ENCODE assay signal across 23 mouse cellular contexts in genomic region chr14:47304814-47305405, GRCm38 (mm10). TPM values are rescaled to one million over a fixed set of nuclear protein-coding genes. Genes with fewer than 3 reads are reported as not detected.
DNase-seq lines count a peak whose midpoint lies in the region; ATAC-seq and TF ChIP-seq lines count a peak whose summit lies in the region.
"Had no signal": no experiment of that assay in that cellular context is flagged by ENCODE, and none has a peak within 500 bp of the region (broad histone marks: within the 10 kb centered on the region; RNA-seq: fewer than 3 reads in every experiment).

No protein-coding gene starts in this region.

- no peaks in the 10 kb centered on the region for H3K9me3 ChIP-seq in limb, embryonic 11.5 days (ENCODE audit: control insufficient read depth, low read length)
- H3K9me3 ChIP-seq in limb, embryonic 10.5 days (replicated peaks) = no peaks in the 10 kb centered on the region
- H3K9me3 ChIP-seq in MEL (replicated peaks; ENCODE audit: insufficient read depth, low read length) = no peaks in the 10 kb centered on the region
- no peaks in the 10 kb centered on the region for H3K9me3 ChIP-seq in midbrain, postnatal 0 days (ENCODE audit: low read length)
- H3K9me3 ChIP-seq: embryonic facial prominence, embryonic 15.5 days; forebrain, embryonic 15.5 days; G1E; heart, embryonic 13.5 days; hindbrain, embryonic 12.5 days had no signal

- H3K36me3 ChIP-seq in limb, embryonic 11.5 days (ENCODE audit: control insufficient read depth, insufficient read depth, low read length) = peaks cover 9% of the 10 kb centered on the region; the same call in 1 of the 2 replicates
- H3K36me3 ChIP-seq in limb, embryonic 10.5 days = peaks cover 89% of the 10 kb centered on the region
- peaks cover 5 to 25% of the 10 kb centered on the region in 2 experiments; a peak in 3 of 4 replicates for H3K36me3 ChIP-seq in MEL (ENCODE audit: control insufficient read depth in 1 of 2, insufficient read depth in 2 of 2, low read length in 2 of 2)
- peaks cover 4% of the 10 kb centered on the region; the same call in 1 of the 2 replicates for H3K36me3 ChIP-seq in midbrain, postnatal 0 days (ENCODE audit: insufficient read depth, low read length)

- H3K9ac ChIP-seq in limb, embryonic 11.5 days (ENCODE audit: low read length) = no peak overlapping the region
- H3K9ac ChIP-seq in MEL (ENCODE audit: control insufficient read depth, low read depth, low read length, poor library complexity, severe bottlenecking) = no peak overlapping the region
- no peak overlapping the region for H3K9ac ChIP-seq in midbrain, postnatal 0 days (replicated peaks; ENCODE audit: low read length, poor library complexity, severe bottlenecking)
- H3K9ac ChIP-seq: embryonic facial prominence, embryonic 15.5 days; forebrain, embryonic 15.5 days; heart, embryonic 13.5 days; hindbrain, embryonic 12.5 days had no signal

- peak; percentile 19 for DNase-seq in limb, embryonic 11.5 days (ENCODE audit: low spot score)
- no peak for DNase-seq in limb, embryonic 10.5 days (ENCODE audit: low spot score)
- DNase-seq in MEL (ENCODE audit: low read depth, low spot score) = peak; percentile 66
- no peak for DNase-seq in midbrain, postnatal 0 days (ENCODE audit: low spot score)
- no peak for DNase-seq in right cerebral cortex, postnatal 4 days
- DNase-seq: adrenal gland, postnatal 14 days; cerebellum, adult 18-20 months; cerebellum, adult 9-11 months; embryo, embryonic 11 days; gastrocnemius, postnatal 36 days; heart, adult 2 months; heart, postnatal 4 days had no signal

- H3K79me2 ChIP-seq in MEL (ENCODE audit: control insufficient read depth, insufficient read depth, low read length, poor library complexity) = peaks cover 67% of the 10 kb centered on the region

- no peak overlapping the region for H3K27ac ChIP-seq in limb, embryonic 11.5 days (replicated peaks; ENCODE audit: low read depth, low read length)
- no peak overlapping the region for H3K27ac ChIP-seq in limb, embryonic 10.5 days
- H3K27ac ChIP-seq in MEL (ENCODE audit: control insufficient read depth, low read depth, low read length) = no peak overlapping the region
- no peak overlapping the region for H3K27ac ChIP-seq in midbrain, postnatal 0 days (ENCODE audit: low read depth, low read length)
- H3K27ac ChIP-seq: embryonic facial prominence, embryonic 15.5 days; forebrain, embryonic 15.5 days; heart, adult 2 months; heart, embryonic 13.5 days; hindbrain, embryonic 12.5 days had no signal

- 92% methylated on average over 6 of the region's 6 CpGs for WGBS in limb, embryonic 11.5 days
- 97% methylated on average over 6 of the region's 6 CpGs for WGBS in limb, embryonic 10.5 days
- 92% methylated on average over 6 of the region's 6 CpGs for WGBS in midbrain, postnatal 0 days

- no peak for TF ChIP-seq CTCF in MEL (IDR thresholded peaks at IDR 0.05 in 2 of 3, conservative IDR thresholded peaks at IDR 0.05 in 1 of 3; ENCODE audit: control insufficient read depth in 1 of 3, insufficient read depth in 1 of 3, low read depth in 2 of 3, low read length in 3 of 3, poor library complexity in 1 of 3, severe bottlenecking in 1 of 3)
- no peak for TF ChIP-seq CTCF in midbrain, postnatal 0 days (IDR thresholded peaks at IDR 0.05)

- no peak for ATAC-seq in limb, embryonic 11.5 days (ENCODE audit: insufficient number of reproducible peaks, low FRiP score, low TSS enrichment, low read depth)
- ATAC-seq in common myeloid progenitor, adult 5-6 weeks (replicated peaks; ENCODE audit: low read depth, poor library complexity, severe bottlenecking) = peak; percentile 42; the same call in 1 of the 2 replicates
- ATAC-seq in midbrain, postnatal 0 days (ENCODE audit: low FRiP score) = no peak
- ATAC-seq: activated CD4-positive, CD25-positive, alpha-beta regulatory T cell, adult 4 months; forebrain, embryonic 15.5 days; hindbrain, embryonic 16.5 days; inflammation-experienced regulatory T-cells, adult 6 months; Patski had no signal

- H3K4me3 ChIP-seq in limb, embryonic 11.5 days (ENCODE audit: low read depth, low read length) = no peak overlapping the region
- H3K4me3 ChIP-seq in limb, embryonic 10.5 days = no peak overlapping the region
- no peak overlapping the region for H3K4me3 ChIP-seq in MEL (ENCODE audit: control insufficient read depth in 1 of 2, insufficient read depth in 1 of 2, low read depth in 2 of 2, low read length in 2 of 2)
- no peak overlapping the region for H3K4me3 ChIP-seq in midbrain, postnatal 0 days (ENCODE audit: low read depth, low read length)
- H3K4me3 ChIP-seq: embryonic facial prominence, embryonic 15.5 days; erythroblast, embryonic 14.5 days; forebrain, embryonic 15.5 days; heart, adult 2 months; heart, embryonic 13.5 days; hindbrain, embryonic 12.5 days had no signal

- TF ChIP-seq POLR2A in MEL (IDR thresholded peaks at IDR 0.05; ENCODE audit: control insufficient read depth in 1 of 2, insufficient read depth in 1 of 2, low read depth in 1 of 2, low read length in 2 of 2, poor library complexity in 1 of 2) = no peak

- H3K27me3 ChIP-seq in limb, embryonic 11.5 days (ENCODE audit: control insufficient read depth, insufficient read depth, low read length) = no peaks in the 10 kb centered on the region
- H3K27me3 ChIP-seq in limb, embryonic 10.5 days (ENCODE audit: low read depth, poor library complexity, severe bottlenecking) = no peaks in the 10 kb centered on the region
- H3K27me3 ChIP-seq in MEL (ENCODE audit: control insufficient read depth in 1 of 2, insufficient read depth in 2 of 2, low read length in 2 of 2) = no peaks in the 10 kb centered on the region
- no peaks in the 10 kb centered on the region for H3K27me3 ChIP-seq in midbrain, postnatal 0 days (ENCODE audit: insufficient read depth, low read length)
- H3K27me3 ChIP-seq: embryonic facial prominence, embryonic 15.5 days; forebrain, embryonic 15.5 days; heart, embryonic 13.5 days; hindbrain, embryonic 12.5 days; Patski had no signal

- TF ChIP-seq EP300 in MEL (IDR thresholded peaks at IDR 0.05; ENCODE audit: low read depth in 1 of 2, low read length in 2 of 2) = no peak; a peak in 2 of 4 replicates

- H3K4me1 ChIP-seq in limb, embryonic 11.5 days (ENCODE audit: control insufficient read depth, insufficient read depth, low read length) = no peaks in the 10 kb centered on the region
- H3K4me1 ChIP-seq in limb, embryonic 10.5 days = peaks cover 7% of the 10 kb centered on the region
- peaks cover 8% of the 10 kb centered on the region in 2 experiments; a peak in 3 of 4 replicates for H3K4me1 ChIP-seq in MEL (ENCODE audit: control insufficient read depth in 1 of 2, insufficient read depth in 2 of 2, low read length in 2 of 2)
- H3K4me1 ChIP-seq in midbrain, postnatal 0 days (ENCODE audit: insufficient read depth, low read length) = peaks cover under 1% of the 10 kb centered on the region; the same call in 1 of the 2 replicates

- no peak for TF ChIP-seq RAD21 in MEL (IDR thresholded peaks at IDR 0.05; ENCODE audit: low read depth, low read length)

- no peak overlapping the region for H3K4me2 ChIP-seq in limb, embryonic 11.5 days (ENCODE audit: low read depth, severe bottlenecking)
- H3K4me2 ChIP-seq in midbrain, postnatal 0 days (ENCODE audit: low read depth, low read length, poor library complexity, severe bottlenecking) = no peak overlapping the region
- H3K4me2 ChIP-seq: embryonic facial prominence, embryonic 15.5 days; forebrain, embryonic 15.5 days; heart, embryonic 13.5 days; hindbrain, embryonic 12.5 days had no signal

TF ChIP-seq in MEL, 35 proteins besides CTCF, POLR2A, EP300 and RAD21:
- peak; percentile 11; the same call in 1 of the 2 replicates for TF ChIP-seq RCOR1 (IDR thresholded peaks at IDR 0.05; ENCODE audit: low read depth, low read length)
- no peak for TF ChIP-seq KAT2A (conservative IDR thresholded peaks at IDR 0.05; ENCODE audit: low read depth, low read length)
- TF ChIP-seq GATA1 (IDR thresholded peaks at IDR 0.05; ENCODE audit: low read depth, low read length) = 0 out of 2 replicates have a peak, but pooled peaks have one; percentile 19
- peak; percentile 31; the same call in 1 of the 2 replicates for TF ChIP-seq SIN3A (IDR thresholded peaks at IDR 0.05; ENCODE audit: low read length)

RNA-seq across cellular contexts. Expression of gene Mapk1ip1l, which starts 6.8 kb away (rescaled TPM):
- polyA plus RNA-seq in limb, embryonic 11.5 days (2014; fragmentation: Nextera tagmentation; extraction: Ambion mirVana) = 127 and 136 TPM in 2 replicates
- polyA plus RNA-seq in limb, embryonic 10.5 days (2016; fragmentation: Nextera tagmentation; extraction: Ambion mirVana) = 136 and 141 TPM in 2 replicates
- 33.8 and 37.8 TPM in 2 replicates for total RNA-seq in MEL (2012; rRNA removed)
- polyA plus RNA-seq in MEL (2012; ENCODE audit: insufficient read depth in 1 of 2, insufficient read length in 2 of 2, low read depth in 1 of 2, low replicate concordance in 2 of 2, missing spikeins in 1 of 2) = 100 to 1,000 TPM in 1 of 2 experiments, 10 to 100 TPM in 1; 59.5 to 159 TPM
- total RNA-seq in common myeloid progenitor, adult 5-6 weeks (2017) = 81.1 and 99.3 TPM in 2 replicates
- total RNA-seq in midbrain, postnatal 0 days (2014; rRNA removed) = 51.0 and 57.6 TPM in 2 replicates
- polyA plus RNA-seq in midbrain, postnatal 0 days (2015; fragmentation: Nextera tagmentation; extraction: Ambion mirVana) = 29.9 and 36.3 TPM in 2 replicates

RNA-seq across cellular contexts. Expression of gene Socs4, which starts 28.2 kb away (rescaled TPM):
- 4.8 and 5.3 TPM in 2 replicates for polyA plus RNA-seq in limb, embryonic 11.5 days (2014; fragmentation: Nextera tagmentation; extraction: Ambion mirVana)
- 3.0 and 3.4 TPM in 2 replicates for polyA plus RNA-seq in limb, embryonic 10.5 days (2016; fragmentation: Nextera tagmentation; extraction: Ambion mirVana)
- total RNA-seq in MEL (2012; rRNA removed) = 8.7 and 8.8 TPM in 2 replicates
- polyA plus RNA-seq in MEL (2012; ENCODE audit: insufficient read depth in 1 of 2, insufficient read length in 2 of 2, low read depth in 1 of 2, low replicate concordance in 2 of 2, missing spikeins in 1 of 2) = 10 to 100 TPM; 13.9 to 21.0 TPM
- total RNA-seq in common myeloid progenitor, adult 5-6 weeks (2017) = 21.8 and 26.3 TPM in 2 replicates
- total RNA-seq in midbrain, postnatal 0 days (2014; rRNA removed) = 7.9 and 10.0 TPM in 2 replicates
- 1.7 and 2.7 TPM in 2 replicates for polyA plus RNA-seq in midbrain, postnatal 0 days (2015; fragmentation: Nextera tagmentation; extraction: Ambion mirVana)

RNA-seq across cellular contexts. Expression of gene Wdhd1, which starts 28.3 kb away (rescaled TPM):
- polyA plus RNA-seq in limb, embryonic 11.5 days (2014; fragmentation: Nextera tagmentation; extraction: Ambion mirVana) = 54.8 and 58.7 TPM in 2 replicates
- 54.7 and 65.4 TPM in 2 replicates for polyA plus RNA-seq in limb, embryonic 10.5 days (2016; fragmentation: Nextera tagmentation; extraction: Ambion mirVana)
- total RNA-seq in MEL (2012; rRNA removed) = 49.1 and 51.6 TPM in 2 replicates
- 10 to 100 TPM in 1 of 2 experiments, not detected in 1; 91.5 TPM for polyA plus RNA-seq in MEL (2012; ENCODE audit: insufficient read depth in 1 of 2, insufficient read length in 2 of 2, low read depth in 1 of 2, low replicate concordance in 2 of 2, missing spikeins in 1 of 2)
- total RNA-seq in common myeloid progenitor, adult 5-6 weeks (2017) = 127 and 170 TPM in 2 replicates
- total RNA-seq in midbrain, postnatal 0 days (2014; rRNA removed) = 9.8 and 12.3 TPM in 2 replicates
- polyA plus RNA-seq in midbrain, postnatal 0 days (2015; fragmentation: Nextera tagmentation; extraction: Ambion mirVana) = 7.8 and 8.8 TPM in 2 replicates

Comparison
In these comparisons a context has a peak if more than half of its experiments do, and no peak if none do; other contexts are left out.
1. DNase-seq: peak in limb, embryonic 11.5 days (single experiment) and MEL (single experiment); none in limb, embryonic 10.5 days (single experiment), midbrain, postnatal 0 days (single experiment) and right cerebral cortex, postnatal 4 days (single experiment).